Mouse (Mus musculus) lung, embryonic 16.5 days (tissue): ENCODE data around the gene Atp8a1. TPM values are rescaled to one million over a fixed set of nuclear protein-coding genes. Genes with fewer than 3 reads are reported as not detected.

Source experiments
- ATAC-seq: fragments of 200-750 bp; cut with Nextera tagmentation; 2 replicates; pipeline ENCODE4 v1.8.0; 2017; ENCODE audit warnings: low read depth, mild to moderate bottlenecking, moderate library complexity
- H3K27ac ChIP-seq: fragments of 300-500 bp; sonication (generic); 2 replicates; pipeline ENCODE4 v1.5.1; 2014; ENCODE audit warnings: mild to moderate bottlenecking, control low read depth, low read length
- H3K27me3 ChIP-seq: fragments of 300-500 bp; sonication (generic); 2 replicates; pipeline ENCODE4 v1.6.1; 2014; ENCODE audit warnings: low read depth, low read length, mixed read lengths; ENCODE audit not compliant: control insufficient read depth, insufficient read depth
- H3K36me3 ChIP-seq: fragments of 300-500 bp; sonication (generic); 2 replicates; pipeline ENCODE4 v1.6.1; 2014; ENCODE audit warnings: low read length; ENCODE audit not compliant: control insufficient read depth, insufficient read depth
- H3K4me1 ChIP-seq: fragments of 300-500 bp; sonication (generic); replicated peaks from 2 replicates; pipeline ENCODE4 v1.6.1; 2014; ENCODE audit warnings: low read length, mixed read lengths; ENCODE audit not compliant: control insufficient read depth, insufficient read depth
- H3K4me2 ChIP-seq: fragments of 300-500 bp; sonication (generic); 2 replicates; pipeline ENCODE4 v1.6.1; 2014; ENCODE audit warnings: low read depth, low read length, control low read depth
- H3K4me3 ChIP-seq: fragments of 300-500 bp; sonication (generic); 2 replicates; pipeline ENCODE4 v1.5.1; 2014; ENCODE audit warnings: mild to moderate bottlenecking, low read length, control low read depth
- H3K9ac ChIP-seq: fragments of 300-500 bp; sonication (generic); 2 replicates; pipeline ENCODE4 v1.6.1; 2014; ENCODE audit warnings: low read length, control low read depth
- H3K9me3 ChIP-seq: fragments of 300-500 bp; sonication (generic); 2 replicates; pipeline ENCODE4 v1.6.1; 2016; ENCODE audit warnings: low read length; ENCODE audit not compliant: control insufficient read depth
- WGBS: fragments of 180-500 bp; shearing (Covaris S2); extraction: QIAGEN DNeasy Blood & Tissue Kit; methylation state at CpG from one replicate; pipeline ENCODE4 v1.1.7; 2014; 5-methylcytosine and 5-hydroxymethylcytosine counted together
- microRNA-seq: library from miRNA; unstranded; fragments of <30 nt; microRNA quantifications from one replicate; pipeline ENCODE4, GENCODE M21; 2016
- polyA plus RNA-seq: library from polyadenylated mRNA; unstranded; fragments of >200 nt; fragmentation: Nextera tagmentation; extraction: Ambion mirVana; gene quantifications from 2 replicates; pipeline ENCODE4 v1.2.1, GENCODE M21; 2015

The Atp8a1 gene
- polyA plus RNA-seq, 1 experiment from 2014 or later, result 57.3 TPM

GRCm38 (mm10) chr5:67595629-67596028, 251.6 kb downstream of the Atp8a1 start:
- no peak for ATAC-seq
- H3K4me1 ChIP-seq, result no peaks in the 10 kb centered on the region
- H3K4me2 ChIP-seq, result no peak overlapping the region
- no peaks in the 10 kb centered on the region for H3K36me3 ChIP-seq
- H3K27me3 ChIP-seq, result no peaks in the 10 kb centered on the region
- H3K27ac ChIP-seq, result no peak overlapping the region
- H3K9me3 ChIP-seq, result no peaks in the 10 kb centered on the region
- no peak overlapping the region for H3K4me3 ChIP-seq
- H3K9ac ChIP-seq, result no peak overlapping the region
- 61% methylated on average over 7 of the region's 7 CpGs for WGBS

GRCm38 (mm10) chr5:67595070-67595469, 252.2 kb downstream of the Atp8a1 start:
- peak; percentile 85 for ATAC-seq
- WGBS, result 58% methylated on average over 1 of the region's 1 CpGs
- Histone ChIP-seq H3K9me3 (no peaks in the 10 kb centered on the region), H3K4me2 (no peak overlapping the region), H3K9ac (no peak overlapping the region), H3K4me1 (no peaks in the 10 kb centered on the region), H3K36me3 (no peaks in the 10 kb centered on the region), H3K27me3 (no peaks in the 10 kb centered on the region), H3K4me3 (no peak overlapping the region), H3K27ac (no peak overlapping the region)

- ATAC-seq, result no peak
- no peak overlapping the region for H3K9ac ChIP-seq
- H3K36me3 ChIP-seq, result no peaks in the 10 kb centered on the region
- no peak overlapping the region for H3K4me2 ChIP-seq
- H3K4me3 ChIP-seq, result no peak overlapping the region
- peaks cover 3% of the 10 kb centered on the region; the same call in 1 of the 2 replicates for H3K4me1 ChIP-seq
- H3K27ac ChIP-seq, result no peak overlapping the region
- H3K9me3 ChIP-seq, result no peaks in the 10 kb centered on the region
- H3K27me3 ChIP-seq, result no peaks in the 10 kb centered on the region; the same call in 1 of the 2 replicates
- 46% methylated on average over 6 of the region's 6 CpGs for WGBS
These were observed 267.3 kb downstream of the Atp8a1 start for GRCm38 (mm10) chr5:67579725-67580633.

- Histone ChIP-seq H3K27me3 (no peaks in the 10 kb centered on the region; the same call in 1 of the 2 replicates), H3K27ac (no peak overlapping the region), H3K4me2 (no peak overlapping the region), H3K9ac (no peak overlapping the region), H3K36me3 (no peaks in the 10 kb centered on the region), H3K9me3 (no peaks in the 10 kb centered on the region), H3K4me3 (no peak overlapping the region), H3K4me1 (peaks cover 19% of the 10 kb centered on the region)
- WGBS, result 44% methylated on average over 2 of the region's 2 CpGs
- no peak for ATAC-seq
These were observed 271.5 kb downstream of the Atp8a1 start for GRCm38 (mm10) chr5:67575705-67576104.

GRCm38 (mm10) chr5:67574039-67574438, 273.2 kb downstream of the Atp8a1 start:
- H3K4me2 ChIP-seq, result no peak overlapping the region
- peak; percentile 72 for ATAC-seq
- peak overlapping the region; percentile 36; the same call in 1 of the 2 replicates for H3K27ac ChIP-seq
- H3K9me3 ChIP-seq, result no peaks in the 10 kb centered on the region
- H3K4me3 ChIP-seq, result no peak overlapping the region
- H3K9ac ChIP-seq, result no peak overlapping the region
- H3K36me3 ChIP-seq, result no peaks in the 10 kb centered on the region
- WGBS, result 54% methylated on average over 9 of the region's 9 CpGs
- H3K27me3 ChIP-seq, result no peaks in the 10 kb centered on the region; the same call in 1 of the 2 replicates
- peaks cover 19% of the 10 kb centered on the region for H3K4me1 ChIP-seq

GRCm38 (mm10) chr5:67572552-67573155, 274.6 kb downstream of the Atp8a1 start:
- Histone ChIP-seq H3K27me3 (no peaks in the 10 kb centered on the region), H3K4me2 (no peak overlapping the region), H3K4me1 (peaks cover 19% of the 10 kb centered on the region), H3K4me3 (no peak overlapping the region), H3K9ac (no peak overlapping the region), H3K27ac (no peak overlapping the region), H3K36me3 (no peaks in the 10 kb centered on the region), H3K9me3 (no peaks in the 10 kb centered on the region)
- WGBS, result 29% methylated on average over 6 of the region's 6 CpGs
- peak; percentile 86 for ATAC-seq

Small RNAs within 50 kb of the gene (microRNA-seq; reads per million reads assigned to microRNA genes)
- gene Gm23617, result not detected

Other genes with a start within 250 kb of the Atp8a1 start
- 2.1 and 2.2 TPM in 2 replicates for gene Shisa3, start 239.6 kb downstream of the Atp8a1 start, polyA plus RNA-seq
- gene Gm5108, start 94.2 kb upstream of the Atp8a1 start, polyA plus RNA-seq, result not detected in 2 replicates
- not detected in 2 replicates for gene Gm21905, start 99.0 kb upstream of the Atp8a1 start, polyA plus RNA-seq
- not detected in 2 replicates for gene Grxcr1, start 184.4 kb upstream of the Atp8a1 start, polyA plus RNA-seq